Mouse (Mus musculus): Measurements from ENCODE around the gene Selenoo. TPM values are rescaled to one million over a fixed set of nuclear protein-coding genes. Genes with fewer than 3 reads are reported as not detected.

The Selenoo gene
- polyA plus RNA-seq, 2 experiments from 2014 or later = 8.8 to 9.1 TPM

Other genes starting within 250 kb of the Selenoo start
- gene Pim3, start 226.9 kb upstream of the Selenoo start, polyA plus RNA-seq (2017; shearing (Covaris generic)) = 1 to 10 TPM; 2.6 to 3.6 TPM
- gene Ttll8, start 134.7 kb upstream of the Selenoo start, polyA plus RNA-seq (2017; shearing (Covaris generic)) = not detected
- not detected for gene Mlc1, start 110.1 kb upstream of the Selenoo start, polyA plus RNA-seq (2017; shearing (Covaris generic))
- gene Mov10l1, start 106.2 kb upstream of the Selenoo start, polyA plus RNA-seq (2017; shearing (Covaris generic)) = not detected
- not detected for gene Panx2, start 29.4 kb upstream of the Selenoo start, polyA plus RNA-seq (2017; shearing (Covaris generic))
- 10 to 100 TPM; 29.5 to 33.9 TPM for gene Trabd, start 14.0 kb upstream of the Selenoo start, polyA plus RNA-seq (2017; shearing (Covaris generic))
- gene Tubgcp6, start 34.0 kb downstream of the Selenoo start, polyA plus RNA-seq (2017; shearing (Covaris generic)) = 10 to 100 TPM; 12.6 to 13.2 TPM
- gene Hdac10, start 39.6 kb downstream of the Selenoo start, polyA plus RNA-seq (2017; shearing (Covaris generic)) = 10 to 100 TPM; 14.3 to 16.1 TPM
- gene Mapk12, start 51.6 kb downstream of the Selenoo start, polyA plus RNA-seq (2017; shearing (Covaris generic)) = 1 to 10 TPM; 1.1 to 2.1 TPM
- gene Mapk11, start 60.5 kb downstream of the Selenoo start, polyA plus RNA-seq (2017; shearing (Covaris generic)) = 10 to 100 TPM; 21.2 to 22.5 TPM
- gene Plxnb2, start 91.7 kb downstream of the Selenoo start, polyA plus RNA-seq (2017; shearing (Covaris generic)) = 1 to 10 TPM; 1.0 to 2.1 TPM
- 1 to 10 TPM; 7.7 to 8.4 TPM for gene Dennd6b, start 107.4 kb downstream of the Selenoo start, polyA plus RNA-seq (2017; shearing (Covaris generic))
- gene Ppp6r2, start 122.5 kb downstream of the Selenoo start, polyA plus RNA-seq (2017; shearing (Covaris generic)) = 10 to 100 TPM; 20.8 to 25.1 TPM
- 100 to 1,000 TPM in 1 of 2 experiments, 10 to 100 TPM in 1; 80.4 to 102 TPM for gene Sbf1, start 226.2 kb downstream of the Selenoo start, polyA plus RNA-seq (2017; shearing (Covaris generic))
- not detected for gene Adm2, start 233.6 kb downstream of the Selenoo start, polyA plus RNA-seq (2017; shearing (Covaris generic))
- not detected for gene Miox, start 245.3 kb downstream of the Selenoo start, polyA plus RNA-seq (2017; shearing (Covaris generic))